Mouse (Mus musculus) thymus, adult 18-20 months (tissue): Measurements from ENCODE around the gene Moap1.

Source experiments
- DNase-seq, 2 experiments: peaks; one replicate each; pipeline ENCODE4 v3.0.0; 2022; ENCODE audit warnings: mixed read lengths in 2 of 2

The Moap1 gene

DNA sequence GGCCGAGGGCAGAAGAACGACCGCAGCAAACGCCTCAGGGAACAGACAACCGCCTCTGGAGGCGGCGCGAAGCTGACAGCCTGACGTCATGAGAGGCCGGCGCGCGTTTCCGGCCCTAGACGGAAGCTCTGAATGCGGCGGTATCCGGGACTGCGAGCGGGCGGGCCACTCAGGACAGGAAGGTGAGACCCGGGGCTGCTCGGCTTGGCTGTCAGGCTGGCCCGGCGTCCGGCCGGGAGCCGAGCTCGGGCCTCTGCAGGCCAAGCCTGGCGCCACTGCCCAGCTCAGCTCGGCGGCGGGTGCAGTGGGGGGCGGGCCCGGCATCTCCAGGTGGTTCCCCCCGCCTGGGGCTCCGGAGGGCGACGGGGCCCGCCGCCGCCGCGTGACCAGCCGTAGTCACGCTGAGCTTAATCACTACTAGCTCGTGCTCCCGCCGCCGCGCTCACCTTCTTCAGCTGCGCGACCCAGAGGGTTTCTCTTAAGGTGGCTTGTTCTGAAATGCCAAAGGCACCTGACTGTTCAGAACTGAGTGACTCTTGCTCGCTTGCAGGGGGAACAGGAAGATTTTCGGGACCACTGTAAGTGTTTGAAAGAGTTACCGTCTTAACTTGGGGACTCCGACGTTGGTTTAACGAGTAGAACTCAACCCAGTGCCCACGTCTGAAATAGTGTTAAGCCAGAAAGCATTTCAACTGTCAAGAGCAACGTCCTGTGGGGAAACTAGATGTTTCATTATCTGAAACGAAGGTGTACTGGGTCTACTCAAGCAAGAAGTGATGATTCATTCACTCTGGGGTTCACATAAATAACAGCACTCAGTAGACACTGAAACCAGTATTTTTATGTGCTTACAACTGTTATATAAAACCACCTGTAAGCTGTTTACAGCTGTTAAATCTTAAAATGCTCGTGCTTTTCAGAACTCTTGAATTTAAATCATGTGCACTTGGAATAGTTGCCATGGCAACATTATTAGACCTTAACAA, at the start of gene Moap1, which contains the start of gene Tmem251:
Moap1 (minus strand) TSS at position 73 of the 986 bp plus-strand sequence.
Tmem251 (plus strand) TSS at position 174 of the 986 bp plus-strand sequence.
- peak; percentile 84 to 85 for DNase-seq

DNA sequence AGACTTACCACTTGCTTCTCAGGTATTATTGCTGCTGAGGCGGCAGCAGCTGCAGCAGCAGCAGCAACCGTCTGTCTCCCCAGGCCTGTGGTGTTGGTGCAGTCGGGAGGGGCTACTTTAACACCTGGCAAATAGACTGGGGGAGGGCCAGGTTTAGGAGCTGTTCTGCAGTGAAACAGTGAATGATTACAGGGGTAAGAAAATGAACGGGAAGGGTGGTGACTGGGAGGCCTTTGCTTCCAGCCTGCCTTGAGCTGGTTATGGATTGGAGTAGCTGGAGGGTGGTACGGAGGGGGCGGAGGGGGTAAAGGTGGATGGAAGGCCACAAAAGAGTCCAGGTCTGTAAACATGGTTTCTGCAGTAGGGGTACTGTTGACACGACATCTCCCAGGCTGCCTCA, 44.5 kb upstream of the Moap1 start:
- DNase-seq = peak; percentile 60 to 80

DNA sequence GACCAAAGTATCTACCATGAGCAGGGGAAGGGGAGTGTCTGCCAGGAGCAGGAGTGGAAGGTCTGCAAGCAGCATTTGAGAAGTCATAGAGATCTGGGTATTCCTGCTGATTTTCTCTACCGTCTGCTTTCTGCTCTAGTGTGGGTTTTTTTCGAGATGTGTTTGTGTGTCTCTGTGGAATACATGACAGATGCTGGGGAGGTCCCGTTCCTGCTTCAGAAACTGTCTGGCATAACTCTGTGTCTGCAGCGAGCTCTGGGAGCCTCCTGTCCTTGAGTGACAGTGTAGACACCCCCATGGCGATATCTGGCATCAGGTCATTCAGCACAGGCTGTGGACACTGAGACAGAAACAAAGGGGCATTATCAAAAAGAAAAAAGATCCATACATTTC, 42.1 kb upstream of the Moap1 start:
- no peak for DNase-seq

DNA sequence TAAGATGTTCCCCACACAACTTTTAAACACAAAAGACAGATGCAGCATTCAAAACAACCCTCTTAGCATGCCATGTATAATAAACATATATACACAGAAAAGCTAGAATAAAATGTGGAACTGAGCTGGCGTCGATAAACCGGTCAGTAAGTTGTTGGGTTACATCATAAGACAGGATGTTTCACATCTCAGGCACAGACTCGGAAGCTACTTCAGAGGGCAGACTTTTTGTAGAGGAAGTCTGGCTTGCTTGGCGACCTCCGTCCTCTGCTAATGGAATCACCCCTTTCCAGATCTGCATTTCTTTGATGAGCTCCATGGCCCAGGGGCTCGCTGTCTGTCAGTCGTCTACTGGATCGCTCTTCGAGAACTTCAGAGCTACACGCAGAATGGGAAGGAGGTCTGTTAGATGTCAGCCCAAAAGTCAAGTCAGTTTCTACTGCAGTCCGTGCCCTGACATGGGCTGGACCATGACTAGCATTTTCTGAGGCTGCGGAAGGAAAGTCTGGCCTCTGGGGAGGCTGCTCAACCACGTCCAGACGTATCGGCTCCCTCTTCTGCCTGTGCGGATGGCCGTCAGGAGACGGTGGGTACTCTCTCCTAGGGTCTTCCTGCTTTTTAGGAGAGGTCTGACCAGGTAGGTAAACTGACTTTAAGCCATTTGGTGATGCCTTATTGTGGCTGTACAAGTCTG, 41.6 kb upstream of the Moap1 start:
- DNase-seq = no peak

DNA sequence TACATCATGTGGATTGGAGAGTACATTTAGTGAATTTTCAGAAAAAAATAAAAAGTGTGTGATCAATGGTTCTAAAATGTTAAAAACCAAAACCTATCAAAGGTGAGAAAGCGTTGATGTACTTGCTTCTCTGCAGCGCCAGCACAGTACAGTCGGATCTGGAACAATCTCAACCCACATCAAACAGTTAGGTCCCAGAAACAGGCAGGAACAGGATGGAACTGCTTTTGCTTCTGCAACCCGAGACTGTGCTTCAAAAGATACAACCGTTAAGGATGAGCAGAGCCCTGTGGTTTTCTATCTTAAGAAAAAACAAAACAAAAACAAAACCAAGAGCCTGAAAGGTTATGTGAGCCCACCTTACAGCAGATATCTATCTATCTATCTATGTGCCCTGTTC, 39.4 kb upstream of the Moap1 start:
- peak in 1 of 2 experiments; percentile 67 for DNase-seq

DNA sequence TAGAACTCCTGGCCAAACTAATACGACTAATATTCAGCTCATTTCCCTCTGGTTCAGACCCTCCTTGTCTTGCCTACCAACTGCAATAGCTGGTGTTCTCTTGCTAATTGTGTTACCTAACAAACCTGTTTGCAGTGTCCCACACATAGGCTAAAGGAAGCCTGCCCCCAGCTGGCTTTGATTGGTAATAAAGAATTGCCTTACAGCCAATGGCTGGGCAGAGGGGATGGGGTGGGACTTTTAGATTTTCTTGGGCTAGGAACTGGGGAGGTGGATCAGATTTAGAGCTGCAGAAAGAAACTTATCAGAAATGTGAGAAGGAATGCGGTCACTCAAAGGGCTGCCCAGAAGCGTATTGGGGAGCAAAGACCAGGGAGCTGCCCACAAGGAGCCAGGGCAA, 36.0 kb upstream of the Moap1 start:
- no peak for DNase-seq

DNA sequence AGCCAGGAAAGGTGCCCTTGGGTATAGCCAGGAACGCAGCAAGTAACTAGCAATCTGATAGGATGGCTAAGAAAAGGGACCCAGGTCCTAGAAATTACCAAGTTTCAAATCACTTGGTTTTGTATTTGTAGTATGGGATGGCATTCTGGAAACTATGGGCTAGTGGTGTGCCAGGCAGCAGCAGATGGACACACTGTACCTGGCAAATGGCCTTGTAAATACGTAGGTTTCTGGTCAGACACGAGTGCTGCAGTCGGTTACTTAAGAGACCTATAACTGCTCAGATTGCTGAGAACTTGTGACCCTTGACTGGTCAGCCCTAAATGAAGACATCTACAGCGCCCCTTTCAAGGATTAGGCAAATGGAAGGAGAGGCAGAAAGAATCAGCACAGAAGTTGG, 34.7 kb upstream of the Moap1 start:
- DNase-seq = no peak

DNA sequence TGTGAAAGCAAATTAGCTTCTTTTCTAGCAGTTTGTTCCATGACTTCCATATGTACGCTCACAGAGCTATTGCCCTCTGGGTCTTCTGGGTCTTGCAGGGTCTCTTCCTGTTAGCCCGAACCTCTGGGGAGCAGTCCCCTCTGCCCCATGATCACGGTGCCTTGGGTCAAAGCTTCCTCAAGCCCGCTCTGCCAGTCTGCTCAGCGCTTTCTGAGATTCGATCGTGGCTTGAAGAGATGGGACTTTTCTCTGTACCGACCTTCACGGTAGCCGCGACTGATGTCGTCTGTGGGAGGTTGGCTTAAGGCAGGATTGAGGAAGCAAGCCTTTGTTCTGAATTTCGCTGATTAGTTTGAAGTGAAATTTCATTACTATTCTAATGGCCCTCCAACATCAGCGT, 32.6 kb upstream of the Moap1 start:
- DNase-seq = no peak

DNA sequence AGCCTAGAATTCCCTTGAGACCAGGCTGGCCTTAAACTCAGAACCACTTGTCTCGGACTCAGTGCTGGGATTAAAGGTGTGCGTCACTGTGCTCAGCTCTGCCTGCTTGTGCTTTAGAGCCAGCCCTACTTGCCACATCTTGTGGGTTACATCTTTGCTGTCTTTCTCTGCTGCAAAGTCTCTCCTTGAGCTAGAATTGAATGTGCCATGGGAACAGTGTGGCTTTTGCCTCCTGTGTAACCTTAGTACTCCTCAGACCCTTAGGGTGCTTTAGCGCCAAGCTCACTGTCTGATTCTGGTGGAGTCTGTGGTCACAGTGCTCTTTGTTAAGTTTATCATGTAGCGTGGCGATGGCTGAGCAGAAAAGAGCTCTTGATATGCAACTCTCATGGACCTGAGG, 29.2 kb upstream of the Moap1 start:
- DNase-seq = no peak

DNA sequence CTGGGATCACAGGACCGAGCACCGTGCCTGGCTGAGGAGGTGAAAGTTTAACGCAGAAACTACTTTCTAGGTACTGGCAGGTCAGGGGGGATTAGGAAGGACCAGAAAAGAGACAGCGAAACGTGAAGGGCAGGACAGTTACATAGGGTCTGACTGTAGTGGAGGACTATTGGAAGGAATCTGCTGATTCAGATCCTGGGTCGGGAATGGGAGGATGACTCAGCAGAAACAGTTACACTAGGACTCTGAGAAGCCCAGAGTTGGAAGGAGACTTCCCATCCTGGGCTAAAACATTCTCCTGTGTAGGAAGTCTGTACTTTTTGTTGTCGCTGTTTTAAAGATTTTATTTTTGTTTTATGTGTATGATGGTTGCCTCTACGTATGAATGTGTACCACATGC, 28.1 kb upstream of the Moap1 start:
- no peak for DNase-seq

DNA sequence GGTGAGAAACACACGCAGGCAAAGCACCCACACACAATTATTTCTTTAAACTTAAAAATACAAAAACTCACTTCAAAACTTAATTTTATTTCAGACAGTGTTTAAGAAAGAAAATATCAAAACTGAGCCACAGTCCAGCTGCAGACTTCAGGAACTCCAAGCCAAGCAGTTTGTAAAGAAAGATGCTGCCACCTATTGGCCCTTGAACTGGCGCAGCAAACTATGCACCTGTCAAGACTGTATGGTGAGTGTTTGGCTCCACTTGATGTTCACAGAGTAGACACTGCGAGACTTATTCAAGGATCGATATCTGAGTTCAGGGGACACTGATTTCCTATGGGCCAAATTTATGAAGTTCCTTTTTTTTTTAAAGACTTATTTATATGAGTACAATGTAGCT, 25.5 kb upstream of the Moap1 start:
- DNase-seq = no peak

DNA sequence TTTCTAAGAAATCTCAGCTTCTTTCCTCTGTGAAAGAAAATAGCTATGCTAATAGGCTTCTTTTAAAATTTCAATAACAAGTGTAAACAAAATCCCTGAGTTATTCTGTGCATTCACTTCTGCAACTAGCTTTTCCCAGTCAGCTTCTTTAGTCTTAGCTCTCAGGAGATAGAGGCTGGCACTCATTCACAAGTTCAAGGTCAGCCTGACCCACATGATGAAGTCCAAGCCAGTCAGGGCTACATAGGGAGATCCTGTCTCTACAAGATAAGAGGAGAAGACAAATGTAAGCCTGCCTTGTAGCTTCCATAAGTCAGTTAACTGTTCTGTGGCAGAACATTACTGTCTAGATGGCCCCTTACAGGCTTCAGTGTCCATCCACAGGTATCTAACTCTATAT, 20.2 kb upstream of the Moap1 start:
- no peak for DNase-seq

DNA sequence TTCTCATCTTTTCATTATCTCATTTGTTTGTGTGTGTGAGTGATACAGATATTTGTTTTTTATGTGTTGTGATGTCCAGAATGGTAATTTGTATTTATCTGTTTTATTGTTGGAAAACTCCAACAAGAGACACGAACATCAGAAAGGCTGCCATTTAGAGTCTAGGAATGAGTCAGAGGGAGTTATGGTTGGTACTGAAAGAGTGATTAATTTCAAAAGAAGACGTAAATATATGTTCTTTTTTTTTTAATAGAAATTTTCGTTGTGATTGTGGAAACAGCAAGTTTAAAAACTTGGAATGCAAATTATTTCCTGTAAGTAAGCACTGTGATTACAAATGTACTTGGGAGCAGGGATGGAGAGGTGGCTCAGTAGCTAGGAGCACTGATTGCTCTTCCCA, 18.2 kb upstream of the Moap1 start:
- DNase-seq = no peak

DNA sequence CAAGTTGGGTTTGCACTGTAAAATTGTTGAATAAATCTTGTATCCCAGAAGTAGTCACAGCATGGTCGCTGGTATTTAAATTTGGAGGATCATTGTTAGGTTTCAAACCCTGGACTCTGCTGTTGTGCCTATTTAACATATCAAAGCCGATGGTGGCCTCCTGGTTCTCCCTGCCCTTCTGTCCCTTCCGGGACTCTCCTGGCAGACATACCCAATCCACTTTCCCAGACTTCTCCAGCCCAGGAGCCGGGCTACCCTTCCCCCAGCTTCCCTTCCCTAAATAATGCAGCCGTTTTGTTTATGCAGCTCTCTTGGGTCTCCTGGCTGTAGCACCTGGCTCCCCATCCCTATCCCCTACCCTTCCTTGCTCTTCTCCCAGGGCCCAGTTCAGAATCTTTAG, 15.5 kb upstream of the Moap1 start:
- DNase-seq = no peak

DNA sequence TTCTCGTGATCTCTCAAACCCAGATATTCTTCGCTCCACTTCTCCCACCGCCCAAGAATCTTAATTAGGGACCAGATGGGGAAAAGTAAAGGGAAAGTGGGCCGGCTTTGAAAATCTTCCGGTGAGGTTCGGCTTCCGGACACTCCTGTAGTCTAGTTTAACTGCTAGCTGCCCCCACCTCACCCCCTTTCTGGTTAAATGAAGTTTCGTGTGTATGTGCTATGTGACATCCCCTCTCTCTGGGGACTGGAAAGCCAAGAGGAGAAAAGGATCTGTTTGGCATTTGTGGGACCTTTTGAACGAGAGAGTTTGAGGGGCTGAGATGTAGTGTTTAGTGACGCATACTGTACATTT, 14.9 kb upstream of the Moap1 start, which contains the start of gene Gm20604:
Gm20604 (minus strand) TSS at position 270 of the 354 bp plus-strand sequence.
- no peak for DNase-seq

DNA sequence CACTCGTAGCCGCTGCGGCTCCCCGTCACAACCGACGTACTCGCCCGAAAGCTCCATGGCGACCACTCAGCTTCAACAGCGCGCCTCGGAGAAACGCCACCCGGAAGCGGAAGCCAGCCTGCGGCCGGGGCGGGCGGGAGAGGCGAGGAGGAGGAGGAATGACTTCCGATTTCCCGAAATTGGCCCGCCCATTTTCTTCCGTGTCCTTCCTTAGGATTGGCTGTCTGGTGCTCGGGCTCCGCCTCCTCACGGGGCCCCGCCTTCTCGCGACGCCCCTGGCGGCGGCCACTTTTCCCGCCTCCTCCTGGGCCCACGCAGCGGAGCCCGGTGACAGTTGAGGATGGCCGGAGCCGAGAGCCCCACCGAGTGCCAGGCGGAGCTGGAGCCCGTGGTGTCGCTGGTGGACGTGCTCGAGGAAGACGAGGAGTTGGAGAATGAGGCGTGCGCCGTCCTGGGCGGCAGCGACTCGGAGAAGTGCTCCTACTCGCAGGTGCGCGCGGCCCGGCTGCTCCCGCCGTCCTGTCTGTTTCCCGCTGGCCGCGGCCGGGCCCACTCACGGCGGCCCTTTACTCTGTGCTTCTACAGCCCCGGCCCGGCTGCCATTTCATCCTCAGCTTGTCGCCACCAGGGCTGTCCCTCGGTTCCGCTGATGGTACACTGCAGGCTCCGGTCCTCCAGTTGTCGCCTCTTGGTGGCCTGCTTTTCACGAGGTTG, 14.4 kb upstream of the Moap1 start, which contains the start of the genes Gm28051, Gon7 and Ubr7:
Gm28051 (minus strand) TSS at position 77 of the 714 bp plus-strand sequence.
Gon7 (minus strand) TSS at position 115 of the 714 bp plus-strand sequence.
Ubr7 (plus strand) TSS at position 279 of the 714 bp plus-strand sequence.
- DNase-seq = peak; percentile 91 to 95

DNA sequence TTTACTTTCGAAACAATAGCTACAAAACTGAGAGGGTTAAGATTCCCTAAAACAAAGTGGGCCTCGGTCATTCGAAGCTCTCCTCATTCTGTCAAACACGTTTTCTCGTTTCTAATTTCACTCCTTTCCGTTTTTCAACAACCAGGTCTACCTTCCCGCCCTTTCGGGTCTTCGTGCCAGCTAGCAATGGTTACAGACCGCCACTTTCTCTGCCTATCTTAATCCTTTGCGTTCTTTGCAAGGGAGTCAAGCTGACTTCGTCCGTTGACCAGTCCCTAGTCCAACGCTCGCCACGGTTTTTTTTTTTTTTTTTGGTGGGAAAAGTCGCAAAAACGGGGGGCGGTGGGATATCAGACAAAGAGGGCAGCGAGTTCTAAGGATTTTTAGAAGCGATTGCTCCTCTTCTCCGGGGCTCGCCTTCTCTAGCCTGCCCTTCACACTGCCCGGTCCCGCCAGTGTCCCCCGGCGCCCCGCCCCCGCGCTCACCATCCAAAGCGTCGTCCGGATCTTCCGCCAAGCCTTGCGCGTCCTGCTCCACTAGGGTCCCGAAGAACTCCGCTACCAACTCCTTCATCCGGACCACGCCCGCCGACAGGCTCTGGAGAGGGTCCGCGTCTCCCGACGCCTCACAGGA, 13.7 kb upstream of the Moap1 start:
- DNase-seq = no peak

DNA sequence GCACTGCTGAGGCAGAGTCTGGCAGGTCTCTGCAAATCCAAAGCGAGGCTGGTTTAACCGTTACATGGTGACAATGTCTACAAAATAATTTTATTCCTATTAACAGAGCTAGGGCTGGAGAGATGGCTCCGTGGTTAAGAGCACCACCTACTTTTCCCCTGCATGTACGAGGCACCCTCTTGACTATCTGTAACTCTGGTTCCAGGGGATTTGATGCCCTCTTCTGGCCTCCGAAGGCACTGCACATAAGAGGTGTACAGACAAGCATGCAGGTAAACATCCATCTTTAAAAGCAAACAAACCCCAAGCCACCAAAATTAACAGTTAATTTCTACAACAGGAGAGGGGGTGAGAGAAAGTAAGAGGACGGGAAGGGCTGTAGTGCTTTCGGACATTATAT, 12.8 kb upstream of the Moap1 start:
- no peak for DNase-seq

DNA sequence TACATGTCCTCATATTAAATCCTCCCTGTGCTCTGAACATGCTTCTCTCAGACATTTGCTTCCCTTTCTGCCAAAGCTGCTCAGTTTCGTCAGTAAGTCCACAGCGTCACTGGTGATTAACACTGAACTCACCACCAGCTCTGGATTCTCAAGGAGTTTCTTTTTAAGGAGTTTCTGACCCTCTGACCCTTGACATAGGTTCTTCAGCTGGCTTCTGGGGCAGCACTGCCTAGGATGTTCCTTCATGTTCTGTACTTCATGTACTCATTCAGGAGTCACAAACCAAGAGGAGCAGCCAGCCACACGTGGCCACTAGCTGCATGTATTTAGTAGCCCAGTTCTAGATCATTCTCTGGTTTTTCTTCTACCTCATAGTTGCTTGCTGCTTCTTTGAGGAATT, 4.8 kb upstream of the Moap1 start:
- no peak for DNase-seq

DNA sequence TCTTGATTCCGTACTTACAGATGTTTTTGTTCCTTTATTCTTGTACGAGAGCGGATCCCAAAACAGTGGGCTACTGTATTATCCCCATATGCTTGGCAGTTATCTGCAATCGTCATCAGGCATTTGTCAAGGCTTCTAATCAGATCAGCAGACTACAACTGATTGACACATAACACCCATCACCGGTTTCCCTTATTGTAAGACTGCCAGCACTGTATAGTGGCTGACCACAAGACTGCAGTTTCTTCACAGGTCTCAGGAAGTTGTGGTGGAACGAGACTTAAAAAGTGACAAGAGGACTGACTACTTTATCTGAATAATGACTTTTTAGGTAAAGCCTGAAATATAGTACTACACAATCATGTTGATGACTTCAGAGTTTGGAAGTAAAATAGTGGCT, 1.4 kb upstream of the Moap1 start:
- no peak for DNase-seq

DNA sequence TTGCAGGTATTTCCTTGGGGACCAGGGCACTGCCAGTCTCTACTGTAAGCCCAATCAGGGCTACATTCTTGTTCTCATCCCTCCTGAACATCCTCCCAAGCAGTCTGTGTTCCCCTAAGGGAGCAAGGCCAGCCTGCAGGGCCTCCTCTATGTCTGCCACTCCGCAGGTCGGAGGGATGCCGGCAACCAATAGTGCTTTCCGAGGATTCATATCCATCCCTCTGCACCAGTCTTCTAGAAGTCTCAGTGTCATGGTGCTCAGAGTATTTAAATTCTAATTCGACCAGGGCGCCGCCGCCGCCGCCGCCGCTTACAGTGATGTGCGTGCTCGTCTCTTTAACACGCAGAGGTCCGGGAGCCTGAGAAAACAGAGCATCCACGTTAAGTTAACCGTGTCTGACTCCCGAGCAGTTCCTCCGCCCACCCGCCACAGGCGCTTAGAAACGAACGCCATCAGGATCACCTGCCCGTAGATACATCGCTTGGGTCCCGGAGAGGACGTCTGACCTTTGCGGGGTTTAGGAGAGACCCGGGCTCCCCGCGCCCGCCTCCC, 349 bp downstream of the Moap1 start:
- no peak for DNase-seq

DNA sequence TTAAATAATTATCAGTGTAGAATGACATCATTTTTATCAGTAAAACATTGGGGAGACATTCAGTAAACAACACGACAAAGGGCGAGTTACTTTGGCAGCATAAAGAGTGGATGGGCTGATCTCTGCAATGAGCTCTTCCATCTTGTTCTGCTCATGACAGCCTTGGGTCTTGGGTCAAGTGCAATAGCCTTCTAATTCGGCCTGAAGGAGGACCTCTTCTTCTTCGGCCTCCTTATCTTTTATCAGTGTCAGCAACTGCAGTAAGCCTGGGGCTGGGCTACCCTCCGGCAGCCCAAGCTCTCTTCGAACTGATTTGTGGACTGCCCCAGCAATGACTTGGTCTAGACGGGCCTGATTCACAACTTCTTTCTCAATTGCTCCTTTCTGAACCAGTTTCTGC, 1.4 kb downstream of the Moap1 start:
- no peak for DNase-seq
